8 mouse cellular contexts compared by ENCODE assay signal in genomic region chr5:131306321-131306907, GRCm38 (mm10). TPM values are rescaled to one million over a fixed set of nuclear protein-coding genes. Genes with fewer than 3 reads are reported as not detected.
DNase-seq lines count a peak whose midpoint lies in the region; ATAC-seq and TF ChIP-seq lines count a peak whose summit lies in the region.

No protein-coding gene starts in this region.

- no peak overlapping the region; the same call in 1 of the 2 replicates for H3K9ac ChIP-seq in forebrain, embryonic 11.5 days (ENCODE audit: low read length)
- peak overlapping the region; percentile 66 for H3K9ac ChIP-seq in hindbrain, embryonic 12.5 days
- H3K9ac ChIP-seq in midbrain, embryonic 12.5 days (replicated peaks) = peak overlapping the region; percentile 69

- H3K27me3 ChIP-seq in forebrain, embryonic 11.5 days (ENCODE audit: control insufficient read depth, insufficient read depth, low read length) = peaks cover 19% of the 10 kb centered on the region
- peaks cover 24% of the 10 kb centered on the region for H3K27me3 ChIP-seq in hindbrain, embryonic 12.5 days
- peaks cover 58% of the 10 kb centered on the region for H3K27me3 ChIP-seq in midbrain, embryonic 12.5 days

- WGBS in forebrain, embryonic 11.5 days = under 1% methylated on average over 39 of the region's 39 CpGs
- WGBS in hindbrain, embryonic 12.5 days = under 1% methylated on average over 39 of the region's 39 CpGs
- WGBS in midbrain, embryonic 12.5 days = under 1% methylated on average over 39 of the region's 39 CpGs

- DNase-seq in left cerebral cortex, adult 2 months (ENCODE audit: extremely low spot score in 1 of 2, low spot score in 2 of 2) = peak; percentile 21 to 26
- DNase-seq in left cerebral cortex, adult 11 months (ENCODE audit: low spot score) = no peak
- peak; percentile 67 for DNase-seq in forebrain, embryonic 11.5 days (ENCODE audit: low spot score)

- H3K36me3 ChIP-seq in forebrain, embryonic 11.5 days (ENCODE audit: control insufficient read depth, insufficient read depth, low read length) = no peaks in the 10 kb centered on the region
- H3K36me3 ChIP-seq in hindbrain, embryonic 12.5 days = no peaks in the 10 kb centered on the region
- H3K36me3 ChIP-seq in midbrain, embryonic 12.5 days = no peaks in the 10 kb centered on the region

- TF ChIP-seq CTCF in left cerebral cortex, adult 2 months (IDR thresholded peaks at IDR 0.05) = no peak

- H3K4me3 ChIP-seq in left cerebral cortex, adult 2 months = peak overlapping the region; percentile 80
- peak overlapping the region; percentile 54 for H3K4me3 ChIP-seq in brown adipose tissue, adult 24 weeks (ENCODE audit: insufficient read depth, low read depth, low read length)
- peak overlapping the region; percentile 61 for H3K4me3 ChIP-seq in forebrain, embryonic 11.5 days (ENCODE audit: low read depth, low read length)
- peak overlapping the region; percentile 57 for H3K4me3 ChIP-seq in hindbrain, embryonic 12.5 days
- H3K4me3 ChIP-seq in midbrain, embryonic 12.5 days = peak overlapping the region; percentile 64

- no peaks in the 10 kb centered on the region for H3K9me3 ChIP-seq in forebrain, embryonic 11.5 days (ENCODE audit: control insufficient read depth, low read length)
- no peaks in the 10 kb centered on the region for H3K9me3 ChIP-seq in hindbrain, embryonic 12.5 days (replicated peaks)
- H3K9me3 ChIP-seq in midbrain, embryonic 12.5 days = no peaks in the 10 kb centered on the region

- no peaks in the 10 kb centered on the region for H3K4me1 ChIP-seq in brown adipose tissue, adult 24 weeks (ENCODE audit: control insufficient read depth, insufficient read depth, insufficient read length, low read length)
- H3K4me1 ChIP-seq in forebrain, embryonic 11.5 days (replicated peaks; ENCODE audit: control insufficient read depth, insufficient read depth, low read length) = 0 out of 2 replicates have a peak, but pooled peaks cover 2% of the 10 kb centered on the region
- H3K4me1 ChIP-seq in hindbrain, embryonic 12.5 days = peaks cover 17% of the 10 kb centered on the region
- H3K4me1 ChIP-seq in midbrain, embryonic 12.5 days = peaks cover 17% of the 10 kb centered on the region

- peak overlapping the region; percentile 94; the same call in 1 of the 2 replicates for H3K27ac ChIP-seq in left cerebral cortex, adult 2 months
- no peak overlapping the region for H3K27ac ChIP-seq in brown adipose tissue, adult 24 weeks (replicated peaks; ENCODE audit: low read depth, low read length)
- H3K27ac ChIP-seq in forebrain, embryonic 11.5 days (ENCODE audit: low read depth, low read length) = no peak overlapping the region
- no peak overlapping the region for H3K27ac ChIP-seq in hindbrain, embryonic 12.5 days
- H3K27ac ChIP-seq in midbrain, embryonic 12.5 days (replicated peaks) = no peak overlapping the region

- ATAC-seq in forebrain, embryonic 11.5 days (replicated peaks; ENCODE audit: low FRiP score) = peak; percentile 13
- ATAC-seq in hindbrain, embryonic 12.5 days (ENCODE audit: low FRiP score) = 0 out of 2 replicates have a peak, but pooled peaks have one; percentile 9
- no peak for ATAC-seq in midbrain, embryonic 12.5 days (ENCODE audit: low FRiP score, low read depth)
- ATAC-seq in erythroblast, adult 5-6 weeks (replicated peaks; ENCODE audit: low FRiP score, poor library complexity, severe bottlenecking) = no peak
- ATAC-seq in erythroid progenitor cell, adult 5-6 weeks (replicated peaks; ENCODE audit: low FRiP score, poor library complexity, severe bottlenecking) = no peak

- intact Hi-C loops in left cerebral cortex, adult 2 months (cut with DNase I) = loop anchor here (5.0 kb wide), 1 partner anchor 299 kb away; no protein-coding TSS in a partner anchor

- H3K4me2 ChIP-seq in forebrain, embryonic 11.5 days (ENCODE audit: low read depth, low read length, severe bottlenecking) = peak overlapping the region; percentile 73
- peak overlapping the region; percentile 70 for H3K4me2 ChIP-seq in hindbrain, embryonic 12.5 days (replicated peaks)
- peak overlapping the region; percentile 93 for H3K4me2 ChIP-seq in midbrain, embryonic 12.5 days (replicated peaks)

RNA-seq across cellular contexts. Expression of gene Galnt17, which starts 1.9 kb away (rescaled TPM):
- 10 to 100 TPM; 36.4 to 38.6 TPM for total RNA-seq in left cerebral cortex, adult 2 months (2021)
- 0.44 and 0.46 TPM in 2 replicates for polyA plus RNA-seq in brown adipose tissue, adult 24 weeks (2012; ENCODE audit: insufficient read depth, insufficient read length, missing spikeins)
- 1.1 and 1.6 TPM in 2 replicates for polyA plus RNA-seq in forebrain, embryonic 11.5 days (2014; fragmentation: Nextera tagmentation; extraction: Ambion mirVana)
- polyA plus RNA-seq in hindbrain, embryonic 12.5 days (2016; fragmentation: Nextera tagmentation; extraction: Ambion mirVana) = 4.6 and 5.6 TPM in 2 replicates
- 2.6 TPM in 2 replicates for polyA plus RNA-seq in midbrain, embryonic 12.5 days (2016; fragmentation: Nextera tagmentation; extraction: Ambion mirVana)
- total RNA-seq in erythroblast, adult 5-6 weeks (2015; ENCODE audit: low replicate concordance) = not detected in 2 replicates
- total RNA-seq in erythroblast, adult 5-6 weeks (2017; ENCODE audit: low replicate concordance) = 0.14 TPM in 1 of 2 replicates, not detected in the other
- total RNA-seq in erythroid progenitor cell, adult 5-6 weeks (2015; ENCODE audit: low replicate concordance) = not detected in 2 replicates
- total RNA-seq in erythroid progenitor cell, adult 5-6 weeks (2017; ENCODE audit: low replicate concordance) = not detected in 2 replicates

Comparison
In these comparisons a context has a peak if more than half of its experiments do, and no peak if none do; other contexts are left out.
1. ATAC-seq: peak in forebrain, embryonic 11.5 days (single experiment) and hindbrain, embryonic 12.5 days (single experiment); none in midbrain, embryonic 12.5 days (single experiment), erythroblast, adult 5-6 weeks (single experiment) and erythroid progenitor cell, adult 5-6 weeks (single experiment).
2. Peak in every context shown above with its lines, with median percentiles within 50 percentile points of each other: H3K4me3 ChIP-seq and H3K4me2 ChIP-seq.